Mouse (Mus musculus) hindbrain, embryonic 13.5 days (tissue): Measurements from ENCODE around the gene Lonp1. TPM values are rescaled to one million over a fixed set of nuclear protein-coding genes. Genes with fewer than 3 reads are reported as not detected.
"Not testable (repeated sequence)": the region's sequence is repeated elsewhere in the genome, so short reads cannot be mapped to it uniquely, and the experiment has no call there.

ENCODE experiments used
- ATAC-seq: fragments of 200-750 bp; cut with Nextera tagmentation; 2 replicates; pipeline ENCODE4 v1.8.0; 2017; ENCODE audit warnings: moderate TSS enrichment; ENCODE audit not compliant: low FRiP score
- H3K27ac ChIP-seq: fragments of 300-500 bp; sonication (generic); 2 replicates; pipeline ENCODE4 v1.5.1; 2015; ENCODE audit warnings: inconsistent platforms, mild to moderate bottlenecking, moderate library complexity
- H3K27me3 ChIP-seq: fragments of 300-500 bp; sonication (generic); 2 replicates; pipeline ENCODE4 v1.6.1; 2015; ENCODE audit warnings: mild to moderate bottlenecking, inconsistent platforms
- H3K36me3 ChIP-seq: fragments of 300-500 bp; sonication (generic); 2 replicates; pipeline ENCODE4 v1.6.1; 2015; ENCODE audit warnings: mild to moderate bottlenecking, inconsistent platforms
- H3K4me1 ChIP-seq: fragments of 300-500 bp; sonication (generic); replicated peaks from 2 replicates; pipeline ENCODE4 v1.6.1; 2015; ENCODE audit warnings: inconsistent platforms
- H3K4me2 ChIP-seq: fragments of 300-500 bp; sonication (generic); 2 replicates; pipeline ENCODE4 v1.6.1; 2015; ENCODE audit warnings: inconsistent platforms, mild to moderate bottlenecking, moderate library complexity
- H3K4me3 ChIP-seq: fragments of 300-500 bp; sonication (generic); 2 replicates; pipeline ENCODE4 v1.5.1; 2015; ENCODE audit warnings: mild to moderate bottlenecking, inconsistent platforms
- H3K9ac ChIP-seq: fragments of 300-500 bp; sonication (generic); 2 replicates; pipeline ENCODE4 v1.6.1; 2015; ENCODE audit warnings: mild to moderate bottlenecking, inconsistent platforms
- H3K9me3 ChIP-seq: fragments of 300-500 bp; sonication (generic); 2 replicates; pipeline ENCODE4 v1.6.1; 2016; ENCODE audit warnings: inconsistent platforms
- WGBS: fragments of 180-500 bp; shearing (Covaris S2); methylation state at CpG from one replicate; pipeline ENCODE4 v1.1.7; 2015; 5-methylcytosine and 5-hydroxymethylcytosine counted together
- polyA plus RNA-seq: library from polyadenylated mRNA; unstranded; fragments of >200 nt; fragmentation: Nextera tagmentation; extraction: Ambion mirVana; gene quantifications from 2 replicates; pipeline ENCODE4 v1.2.1, GENCODE M21; 2015

Gene Lonp1
- polyA plus RNA-seq, 1 experiment from 2014 or later, result 40.6 TPM

- Histone ChIP-seq H3K9ac (no peak overlapping the region), H3K27ac (no peak overlapping the region), H3K36me3 (no peaks in the 10 kb centered on the region), H3K4me2 (no peak overlapping the region), H3K4me3 (no peak overlapping the region), H3K9me3 (no peaks in the 10 kb centered on the region), H3K27me3 (no peaks in the 10 kb centered on the region), H3K4me1 (no peaks in the 10 kb centered on the region)
- ATAC-seq, result no peak
- WGBS, result 76% methylated on average over 2 of the region's 2 CpGs
Measured at GRCm38 (mm10) chr17:56654771-56655170, 28.1 kb upstream of the Lonp1 start.

GRCm38 (mm10) chr17:56651801-56652200, 25.1 kb upstream of the Lonp1 start:
- ATAC-seq, result no peak
- 39% methylated on average over 10 of the region's 10 CpGs for WGBS
- no peak overlapping the region for H3K9ac ChIP-seq

GRCm38 (mm10) chr17:56647546-56647945, 20.9 kb upstream of the Lonp1 start:
- ATAC-seq, result no peak
- no peaks in the 10 kb centered on the region for H3K9me3 ChIP-seq

More at GRCm38 (mm10) chr17:56651801-56652200, 25.1 kb upstream of the Lonp1 start:
- Histone ChIP-seq H3K36me3 (no peaks in the 10 kb centered on the region), H3K27ac (no peak overlapping the region), H3K4me2 (no peak overlapping the region), H3K9me3 (no peaks in the 10 kb centered on the region), H3K27me3 (no peaks in the 10 kb centered on the region), H3K4me1 (no peaks in the 10 kb centered on the region), H3K4me3 (no peak overlapping the region)

GRCm38 (mm10) chr17:56643237-56643636, 16.6 kb upstream of the Lonp1 start:
- WGBS, result 88% methylated on average over 4 of the region's 4 CpGs
- H3K9ac ChIP-seq, result no peak overlapping the region
- H3K27ac ChIP-seq, result no peak overlapping the region
- no peak for ATAC-seq
- H3K4me2 ChIP-seq, result no peak overlapping the region
- no peaks in the 10 kb centered on the region for H3K27me3 ChIP-seq
- no peak overlapping the region for H3K4me3 ChIP-seq
- no peaks in the 10 kb centered on the region for H3K9me3 ChIP-seq
- H3K36me3 ChIP-seq, result no peaks in the 10 kb centered on the region
- no peaks in the 10 kb centered on the region for H3K4me1 ChIP-seq

More at GRCm38 (mm10) chr17:56647546-56647945, 20.9 kb upstream of the Lonp1 start:
- Histone ChIP-seq H3K4me3 (no peak overlapping the region), H3K36me3 (no peaks in the 10 kb centered on the region), H3K4me1 (no peaks in the 10 kb centered on the region), H3K9ac (no peak overlapping the region), H3K4me2 (no peak overlapping the region), H3K27ac (no peak overlapping the region), H3K27me3 (no peaks in the 10 kb centered on the region)
- WGBS, result 76% methylated on average over 11 of the region's 13 CpGs

GRCm38 (mm10) chr17:56634023-56634422, 7.3 kb upstream of the Lonp1 start:
- Histone ChIP-seq H3K27ac (no peak overlapping the region), H3K9me3 (no peaks in the 10 kb centered on the region), H3K4me3 (no peak overlapping the region), H3K9ac (no peak overlapping the region), H3K36me3 (no peaks in the 10 kb centered on the region), H3K4me2 (no peak overlapping the region), H3K4me1 (no peaks in the 10 kb centered on the region), H3K27me3 (0 out of 2 replicates have a peak, but pooled peaks cover 3% of the 10 kb centered on the region)
- 81% methylated on average over 6 of the region's 6 CpGs for WGBS
- no peak for ATAC-seq

- H3K4me2 ChIP-seq, result no peak overlapping the region
- no peak for ATAC-seq
- WGBS, result 57% methylated on average over 4 of the region's 4 CpGs
- H3K27me3 ChIP-seq, result peaks cover 7% of the 10 kb centered on the region; the same call in 1 of the 2 replicates
- H3K27ac ChIP-seq, result no peak overlapping the region
- H3K4me1 ChIP-seq, result peaks cover 15% of the 10 kb centered on the region; the same call in 1 of the 2 replicates
- no peak overlapping the region for H3K9ac ChIP-seq
- no peaks in the 10 kb centered on the region for H3K36me3 ChIP-seq
- no peaks in the 10 kb centered on the region for H3K9me3 ChIP-seq
- no peak overlapping the region for H3K4me3 ChIP-seq
Measured at GRCm38 (mm10) chr17:56631807-56632206, 5.1 kb upstream of the Lonp1 start.

- H3K4me3 ChIP-seq, H3K9ac ChIP-seq, H3K4me2 ChIP-seq, ATAC-seq, H3K27ac ChIP-seq, H3K36me3 ChIP-seq, H3K9me3 ChIP-seq, H3K27me3 ChIP-seq: not testable (repeated sequence)
- H3K4me1 ChIP-seq, result peaks cover 27% of the 10 kb centered on the region
- WGBS, result 92% methylated on average over 27 of the region's 27 CpGs
Measured at GRCm38 (mm10) chr17:56629800-56630781, 3.4 kb upstream of the Lonp1 start.

GRCm38 (mm10) chr17:56627530-56628277, 1.0 kb upstream of the Lonp1 start, which contains the start of gene Catsperd:
Catsperd (plus strand) TSS chr17:56628143.
- ATAC-seq, result peak; percentile 57
- Histone ChIP-seq H3K27me3 (peaks cover 7% of the 10 kb centered on the region; the same call in 1 of the 2 replicates), H3K4me2 (peak within 1 kb of the TSS; percentile 97), H3K4me3 (peak within 1 kb of the TSS; percentile 93), H3K9ac (peak within 1 kb of the TSS; percentile 88), H3K4me1 (peaks cover 32% of the 10 kb centered on the region), H3K36me3 (peaks cover 20% of the 10 kb centered on the region), H3K27ac (peak within 1 kb of the TSS; percentile 82), H3K9me3 (no peaks in the 10 kb centered on the region)
- 12% methylated on average over 26 of the region's 26 CpGs for WGBS

- Histone ChIP-seq H3K36me3 (peaks cover 34% of the 10 kb centered on the region), H3K4me3 (peak overlapping the region; percentile 93), H3K4me2 (peak overlapping the region; percentile 97), H3K9me3 (no peaks in the 10 kb centered on the region), H3K4me1 (peaks cover 32% of the 10 kb centered on the region), H3K27ac (peak overlapping the region; percentile 76), H3K27me3 (peaks cover 4% of the 10 kb centered on the region; the same call in 1 of the 2 replicates), H3K9ac (peak overlapping the region; percentile 88)
- WGBS, result under 1% methylated on average over 32 of the region's 32 CpGs
- ATAC-seq, result no peak; the same call in 1 of the 2 replicates
Measured at GRCm38 (mm10) chr17:56626260-56626659, 427 bp downstream of the Lonp1 start.

GRCm38 (mm10) chr17:56625495-56625894, 1.2 kb downstream of the Lonp1 start:
- H3K27me3 ChIP-seq, result peaks cover 4% of the 10 kb centered on the region; the same call in 1 of the 2 replicates
- ATAC-seq, result no peak
- WGBS, result 86% methylated on average over 3 of the region's 3 CpGs
- no peaks in the 10 kb centered on the region for H3K9me3 ChIP-seq
- no peak overlapping the region for H3K27ac ChIP-seq
- H3K9ac ChIP-seq, result no peak overlapping the region
- H3K4me2 ChIP-seq, result peak overlapping the region; percentile 97
- H3K4me1 ChIP-seq, result peaks cover 32% of the 10 kb centered on the region
- peak overlapping the region; percentile 93 for H3K4me3 ChIP-seq
- H3K36me3 ChIP-seq, result peaks cover 41% of the 10 kb centered on the region

- no peak overlapping the region for H3K4me3 ChIP-seq
- no peak overlapping the region for H3K27ac ChIP-seq
- H3K36me3 ChIP-seq, result peaks cover 85% of the 10 kb centered on the region
- no peaks in the 10 kb centered on the region for H3K27me3 ChIP-seq
- no peak for ATAC-seq
- H3K9ac ChIP-seq, result no peak overlapping the region
- H3K4me2 ChIP-seq, result no peak overlapping the region
- no peaks in the 10 kb centered on the region for H3K9me3 ChIP-seq
- 90% methylated on average over 8 of the region's 8 CpGs for WGBS
- peaks cover 19% of the 10 kb centered on the region for H3K4me1 ChIP-seq
Measured at GRCm38 (mm10) chr17:56617628-56618027, 9.1 kb downstream of the Lonp1 start.

- H3K4me1 ChIP-seq, result peaks cover 22% of the 10 kb centered on the region
- H3K4me2 ChIP-seq, result no peak overlapping the region
- peaks cover 76% of the 10 kb centered on the region for H3K36me3 ChIP-seq
- no peaks in the 10 kb centered on the region for H3K9me3 ChIP-seq
- WGBS, result 79% methylated on average over 3 of the region's 3 CpGs
- no peak for ATAC-seq
- H3K9ac ChIP-seq, result 0 out of 2 replicates have a peak overlapping the region, but pooled peaks have one; percentile 3
- no peak overlapping the region for H3K4me3 ChIP-seq
- no peaks in the 10 kb centered on the region for H3K27me3 ChIP-seq
- H3K27ac ChIP-seq, result no peak overlapping the region
Measured at GRCm38 (mm10) chr17:56616725-56617124, 10.0 kb downstream of the Lonp1 start.
